Mouse (Mus musculus) Muller cell, postnatal 12 days (primary cell): ENCODE data around the gene Gm21876.
"Not testable (repeated sequence)": the region's sequence is repeated elsewhere in the genome, so short reads cannot be mapped to it uniquely, and the experiment has no call there.

ENCODE experiments used
- DNase-seq: peaks from one replicate; pipeline ENCODE4 v3.0.0-alpha.2; 2015; ENCODE audit errors: inconsistent ontology term

Gene Gm21876

GRCm38 (mm10) chrX:21175553-21175952 lies at the start of gene Gm21876:
Gene Gm21876, minus strand, starts transcription at chrX:21175653.
- DNase-seq: no peak

GRCm38 (mm10) chrX:21220422-21220821 lies 45.0 kb upstream of the Gm21876 start:
- DNase-seq: no peak

GRCm38 (mm10) chrX:21146675-21147074 lies 28.8 kb downstream of the Gm21876 start:
- DNase-seq: not testable (repeated sequence)
